Mouse (Mus musculus): ENCODE data around the gene Mea1. TPM values are rescaled to one million over a fixed set of nuclear protein-coding genes. Genes with fewer than 3 reads are reported as not detected.

The Mea1 gene
- total RNA-seq, 2 experiments from 2014 or later = 97.2 to 109 TPM

- no peak for DNase-seq (ENCODE audit: low spot score in 2 of 2)
Observed at GRCm38 (mm10) chr17:46703971-46704886, 25.6 kb downstream of the Mea1 start.

GRCm38 (mm10) chr17:46704887-46705835, 26.6 kb downstream of the Mea1 start, which contains the start of gene Ppp2r5d:
Gene Ppp2r5d, minus strand, starts transcription at chr17:46705111.
- DNase-seq (ENCODE audit: low spot score in 2 of 2) = peak; percentile 97 to 98

- DNase-seq (ENCODE audit: low spot score in 2 of 2) = no peak
Observed at GRCm38 (mm10) chr17:46706375-46707089, 27.9 kb downstream of the Mea1 start.

GRCm38 (mm10) chr17:46710959-46711597, 32.5 kb downstream of the Mea1 start, which contains the start of gene Pex6:
Gene Pex6, plus strand, starts transcription at chr17:46711463.
- DNase-seq (ENCODE audit: low spot score in 2 of 2) = peak; percentile 90 to 96

- no peak for DNase-seq (ENCODE audit: low spot score in 2 of 2)
Observed at GRCm38 (mm10) chr17:46711612-46712271, 33.1 kb downstream of the Mea1 start.

- no peak for DNase-seq (ENCODE audit: low spot score in 2 of 2)
Observed at GRCm38 (mm10) chr17:46712442-46712841, 33.8 kb downstream of the Mea1 start.

- DNase-seq (ENCODE audit: low spot score in 2 of 2) = no peak
Observed at GRCm38 (mm10) chr17:46713849-46714248, 35.3 kb downstream of the Mea1 start.

- no peak for DNase-seq (ENCODE audit: low spot score in 2 of 2)
Observed at GRCm38 (mm10) chr17:46714756-46715481, 36.3 kb downstream of the Mea1 start.

- DNase-seq (ENCODE audit: low spot score in 2 of 2) = no peak
Observed at GRCm38 (mm10) chr17:46721077-46721476, 42.5 kb downstream of the Mea1 start.

GRCm38 (mm10) chr17:46724477-46725084, 46.0 kb downstream of the Mea1 start:
- DNase-seq (ENCODE audit: low spot score in 2 of 2) = no peak

- DNase-seq (ENCODE audit: low spot score in 2 of 2) = no peak
Observed at GRCm38 (mm10) chr17:46725273-46725672, 46.7 kb downstream of the Mea1 start.

- no peak for DNase-seq (ENCODE audit: low spot score in 2 of 2)
Observed at GRCm38 (mm10) chr17:46725731-46726645, 47.4 kb downstream of the Mea1 start.

GRCm38 (mm10) chr17:46727271-46727670, 48.7 kb downstream of the Mea1 start:
- no peak for DNase-seq (ENCODE audit: low spot score in 2 of 2)

GRCm38 (mm10) chr17:46728021-46728420, 49.4 kb downstream of the Mea1 start:
- no peak for DNase-seq (ENCODE audit: low spot score in 2 of 2)

GRCm38 (mm10) chr17:46728496-46728895, 49.9 kb downstream of the Mea1 start:
- no peak for DNase-seq (ENCODE audit: low spot score in 2 of 2)

- DNase-seq (ENCODE audit: low spot score in 2 of 2) = no peak
Observed at GRCm38 (mm10) chr17:46728904-46729318, 50.3 kb downstream of the Mea1 start, which contains the start of gene Gnmt. Gene Gnmt, minus strand, starts transcription at chr17:46729168.
